Mouse (Mus musculus): ENCODE results near the gene Muc2. TPM values are rescaled to one million over a fixed set of nuclear protein-coding genes. Genes with fewer than 3 reads are reported as not detected.
A peak's percentile ranks its signal among the peaks of the same experiment; 100 is the strongest.

Gene Muc2
- polyA plus RNA-seq, 1 experiment from 2014 or later: 0.21 TPM

DNA sequence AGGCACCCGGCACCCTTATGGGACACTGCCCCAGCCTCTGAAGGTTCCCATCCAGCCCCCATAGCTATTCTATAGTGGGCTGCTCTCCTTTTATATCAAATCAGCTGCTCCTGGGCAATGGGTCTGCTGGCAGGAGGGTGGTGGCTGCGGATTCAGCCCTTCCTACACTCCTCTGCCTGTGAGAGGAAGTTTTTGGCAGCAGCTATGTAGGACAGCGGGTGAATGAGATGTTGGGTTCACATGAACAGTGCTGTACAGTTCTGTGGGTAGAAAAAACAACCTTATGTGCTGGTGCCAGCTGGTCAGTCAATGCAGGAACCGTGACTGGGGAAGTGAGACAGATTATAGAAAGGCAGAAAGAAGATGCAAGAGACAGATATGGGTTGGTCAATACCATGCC lies 11.2 kb upstream of the Muc2 start:
- no peak overlapping the region for H3K27ac ChIP-seq
- H3K4me3 ChIP-seq: no peak overlapping the region
- H3K36me3 ChIP-seq (ENCODE audit: poor library complexity, severe bottlenecking): no peaks in the 10 kb centered on the region
- H3K9ac ChIP-seq: no peak overlapping the region
- H3K4me2 ChIP-seq: no peak overlapping the region
- WGBS: 84% methylated on average over 4 of the region's 4 CpGs
- no peaks in the 10 kb centered on the region for H3K27me3 ChIP-seq
- no peak for ATAC-seq
- no peaks in the 10 kb centered on the region for H3K4me1 ChIP-seq
- no peaks in the 10 kb centered on the region for H3K9me3 ChIP-seq (replicated peaks)

GRCm38 (mm10) chr7:141687330-141687729 lies 2.8 kb upstream of the Muc2 start:
- H3K9ac ChIP-seq: no peak overlapping the region
- no peaks in the 10 kb centered on the region for H3K36me3 ChIP-seq (ENCODE audit: poor library complexity, severe bottlenecking)
- H3K27ac ChIP-seq: no peak overlapping the region
- no peaks in the 10 kb centered on the region for H3K9me3 ChIP-seq (replicated peaks)
- no peak for ATAC-seq
- H3K4me3 ChIP-seq: no peak overlapping the region
- no peaks in the 10 kb centered on the region for H3K4me1 ChIP-seq
- no peak overlapping the region for H3K4me2 ChIP-seq
- no peaks in the 10 kb centered on the region for H3K27me3 ChIP-seq
- WGBS: 67% methylated on average over 10 of the region's 10 CpGs

- Histone ChIP-seq H3K9ac (no peak overlapping the region), H3K4me1 (no peaks in the 10 kb centered on the region), H3K4me2 (peak overlapping the region; percentile 42), H3K36me3 (ENCODE audit: poor library complexity, severe bottlenecking) (no peaks in the 10 kb centered on the region), H3K27ac (no peak overlapping the region), H3K4me3 (no peak overlapping the region), H3K27me3 (no peaks in the 10 kb centered on the region), H3K9me3 (replicated peaks) (no peaks in the 10 kb centered on the region)
- no peak for ATAC-seq
- 51% methylated on average over 30 of the region's 30 CpGs for WGBS
Observed at GRCm38 (mm10) chr7:141693591-141694273, 3.6 kb downstream of the Muc2 start.

- 85% methylated on average over 5 of the region's 5 CpGs for WGBS
- no peaks in the 10 kb centered on the region for H3K9me3 ChIP-seq (replicated peaks)
- no peaks in the 10 kb centered on the region for H3K36me3 ChIP-seq (ENCODE audit: poor library complexity, severe bottlenecking)
- no peak overlapping the region for H3K4me2 ChIP-seq
- H3K4me1 ChIP-seq: no peaks in the 10 kb centered on the region
- no peak overlapping the region for H3K27ac ChIP-seq
- H3K27me3 ChIP-seq: no peaks in the 10 kb centered on the region
- ATAC-seq: no peak
- H3K4me3 ChIP-seq: no peak overlapping the region
- no peak overlapping the region for H3K9ac ChIP-seq
Observed at GRCm38 (mm10) chr7:141694274-141694639, 4.1 kb downstream of the Muc2 start.

DNA sequence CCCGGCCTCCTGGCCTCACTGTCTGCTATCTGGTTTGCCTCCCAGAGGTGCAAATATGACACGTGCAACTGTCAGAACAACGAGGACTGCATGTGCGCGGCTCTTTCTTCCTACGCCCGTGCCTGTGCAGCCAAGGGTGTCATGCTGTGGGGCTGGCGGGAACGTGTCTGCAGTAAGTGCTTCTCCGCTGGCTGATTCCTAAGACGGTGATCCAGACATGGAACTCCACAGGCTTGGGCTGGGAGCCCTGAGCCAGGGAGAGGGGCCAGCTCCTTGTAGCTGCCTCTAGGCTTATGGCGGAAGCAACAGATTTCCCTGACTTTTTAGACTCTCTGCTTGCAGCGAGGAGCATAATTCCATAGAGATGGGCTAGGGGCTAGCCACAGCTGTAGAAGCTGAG lies 6.4 kb downstream of the Muc2 start:
- no peak for ATAC-seq
- Histone ChIP-seq H3K27me3 (no peaks in the 10 kb centered on the region), H3K27ac (no peak overlapping the region), H3K4me2 (no peak overlapping the region), H3K4me1 (no peaks in the 10 kb centered on the region), H3K4me3 (no peak overlapping the region), H3K36me3 (ENCODE audit: poor library complexity, severe bottlenecking) (no peaks in the 10 kb centered on the region), H3K9me3 (replicated peaks) (no peaks in the 10 kb centered on the region), H3K9ac (no peak overlapping the region)
- 82% methylated on average over 13 of the region's 13 CpGs for WGBS

- H3K9me3 ChIP-seq (replicated peaks): no peaks in the 10 kb centered on the region
- ATAC-seq: no peak
- no peaks in the 10 kb centered on the region for H3K4me1 ChIP-seq
- H3K27me3 ChIP-seq: no peaks in the 10 kb centered on the region
- H3K27ac ChIP-seq: no peak overlapping the region
- no peaks in the 10 kb centered on the region for H3K36me3 ChIP-seq (ENCODE audit: poor library complexity, severe bottlenecking)
- H3K9ac ChIP-seq: no peak overlapping the region
- 82% methylated on average over 8 of the region's 8 CpGs for WGBS
- no peak overlapping the region for H3K4me2 ChIP-seq
- H3K4me3 ChIP-seq: no peak overlapping the region
Observed at GRCm38 (mm10) chr7:141699556-141700220, 9.5 kb downstream of the Muc2 start.

- WGBS: 80% methylated on average over 7 of the region's 7 CpGs
- ATAC-seq: no peak
- no peaks in the 10 kb centered on the region for H3K36me3 ChIP-seq (ENCODE audit: poor library complexity, severe bottlenecking)
- H3K4me2 ChIP-seq: no peak overlapping the region
- H3K27me3 ChIP-seq: no peaks in the 10 kb centered on the region
- no peak overlapping the region for H3K9ac ChIP-seq
- no peaks in the 10 kb centered on the region for H3K9me3 ChIP-seq (replicated peaks)
- no peak overlapping the region for H3K4me3 ChIP-seq
- no peaks in the 10 kb centered on the region for H3K4me1 ChIP-seq
- no peak overlapping the region for H3K27ac ChIP-seq
Observed at GRCm38 (mm10) chr7:141747451-141748100, 57.4 kb downstream of the Muc2 start.

GRCm38 (mm10) chr7:141752513-141752912 lies 62.4 kb downstream of the Muc2 start:
- Histone ChIP-seq H3K27ac (no peak overlapping the region), H3K27me3 (no peaks in the 10 kb centered on the region), H3K4me3 (no peak overlapping the region), H3K9ac (no peak overlapping the region), H3K4me1 (no peaks in the 10 kb centered on the region), H3K9me3 (replicated peaks) (no peaks in the 10 kb centered on the region), H3K4me2 (no peak overlapping the region), H3K36me3 (ENCODE audit: poor library complexity, severe bottlenecking) (no peaks in the 10 kb centered on the region)
- ATAC-seq: no peak
- 81% methylated on average over 6 of the region's 6 CpGs for WGBS

GRCm38 (mm10) chr7:141755831-141756230 lies 65.7 kb downstream of the Muc2 start:
- Histone ChIP-seq H3K36me3 (ENCODE audit: poor library complexity, severe bottlenecking) (no peaks in the 10 kb centered on the region), H3K27ac (no peak overlapping the region), H3K4me3 (no peak overlapping the region), H3K9ac (no peak overlapping the region), H3K4me2 (no peak overlapping the region), H3K27me3 (no peaks in the 10 kb centered on the region), H3K4me1 (no peaks in the 10 kb centered on the region), H3K9me3 (replicated peaks) (no peaks in the 10 kb centered on the region)
- 44% methylated on average over 4 of the region's 4 CpGs for WGBS
- no peak for ATAC-seq

GRCm38 (mm10) chr7:141758291-141758690 lies 68.2 kb downstream of the Muc2 start:
- Histone ChIP-seq H3K27me3 (no peaks in the 10 kb centered on the region), H3K4me1 (no peaks in the 10 kb centered on the region), H3K4me2 (no peak overlapping the region), H3K36me3 (ENCODE audit: poor library complexity, severe bottlenecking) (no peaks in the 10 kb centered on the region), H3K4me3 (no peak overlapping the region), H3K9me3 (replicated peaks) (no peaks in the 10 kb centered on the region), H3K9ac (no peak overlapping the region), H3K27ac (no peak overlapping the region)
- no peak for ATAC-seq
- WGBS: 77% methylated on average over 4 of the region's 4 CpGs

GRCm38 (mm10) chr7:141770521-141770920 lies 80.4 kb downstream of the Muc2 start:
- no peak overlapping the region for H3K9ac ChIP-seq
- no peaks in the 10 kb centered on the region for H3K36me3 ChIP-seq (ENCODE audit: poor library complexity, severe bottlenecking)
- H3K27me3 ChIP-seq: no peaks in the 10 kb centered on the region
- 82% methylated on average over 3 of the region's 3 CpGs for WGBS
- H3K4me1 ChIP-seq: peaks cover 18% of the 10 kb centered on the region
- H3K27ac ChIP-seq: no peak overlapping the region
- H3K9me3 ChIP-seq (replicated peaks): no peaks in the 10 kb centered on the region
- no peak overlapping the region for H3K4me3 ChIP-seq
- ATAC-seq: no peak
- H3K4me2 ChIP-seq: no peak overlapping the region

DNA sequence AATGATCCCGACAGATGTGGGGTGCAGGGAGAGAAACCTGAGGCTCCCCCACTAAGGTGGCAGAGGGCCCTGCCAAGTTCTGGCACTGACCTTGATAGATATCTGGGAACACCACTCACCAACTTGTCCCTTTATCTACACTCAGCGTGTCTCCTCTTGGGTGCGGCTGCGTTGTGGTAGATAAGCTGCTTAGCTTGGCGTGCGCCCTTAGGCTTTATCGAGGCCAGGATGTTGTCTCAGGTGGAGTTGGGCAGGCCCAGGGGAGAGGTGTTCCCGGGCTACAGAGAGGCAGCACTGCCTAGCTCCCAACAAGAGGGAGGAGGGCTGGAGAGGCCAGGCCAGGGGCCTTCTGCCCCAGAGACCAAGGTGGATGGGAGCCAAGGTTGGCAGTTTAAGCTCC lies 80.8 kb downstream of the Muc2 start:
- Histone ChIP-seq H3K4me3 (no peak overlapping the region), H3K4me1 (peaks cover 18% of the 10 kb centered on the region), H3K9ac (no peak overlapping the region), H3K27ac (no peak overlapping the region), H3K9me3 (replicated peaks) (no peaks in the 10 kb centered on the region), H3K36me3 (ENCODE audit: poor library complexity, severe bottlenecking) (no peaks in the 10 kb centered on the region), H3K27me3 (no peaks in the 10 kb centered on the region), H3K4me2 (no peak overlapping the region)
- WGBS: 89% methylated on average over 8 of the region's 8 CpGs
- no peak for ATAC-seq

Measured in forebrain, embryonic 13.5 days (tissue).